Mouse (Mus musculus): ENCODE results near the gene Tpcn2.

Tpcn2 gene

GRCm38 (mm10) chr7:145155666-145156065 is 128.1 kb downstream of the Tpcn2 start:
- DNase-seq (ENCODE audit: low read depth, low spot score): no peak

- no peak for DNase-seq (ENCODE audit: low read depth, low spot score)
Observed at GRCm38 (mm10) chr7:145154066-145154465, 129.7 kb downstream of the Tpcn2 start.

GRCm38 (mm10) chr7:145151845-145152244 is 132.0 kb downstream of the Tpcn2 start:
- DNase-seq (ENCODE audit: low read depth, low spot score): no peak

- DNase-seq (ENCODE audit: low read depth, low spot score): no peak
Observed at GRCm38 (mm10) chr7:145148902-145149301, 134.9 kb downstream of the Tpcn2 start.

GRCm38 (mm10) chr7:145147973-145148698 is 135.7 kb downstream of the Tpcn2 start:
- no peak for DNase-seq (ENCODE audit: low read depth, low spot score)

GRCm38 (mm10) chr7:145146252-145146930 is 137.4 kb downstream of the Tpcn2 start:
- no peak for DNase-seq (ENCODE audit: low read depth, low spot score)

- DNase-seq (ENCODE audit: low read depth, low spot score): no peak
Observed at GRCm38 (mm10) chr7:145143502-145144070, 140.2 kb downstream of the Tpcn2 start.

- DNase-seq (ENCODE audit: low read depth, low spot score): no peak
Observed at GRCm38 (mm10) chr7:145140656-145141055, 143.2 kb downstream of the Tpcn2 start.

GRCm38 (mm10) chr7:145139576-145139975 is 144.2 kb downstream of the Tpcn2 start:
- no peak for DNase-seq (ENCODE audit: low read depth, low spot score)

- no peak for DNase-seq (ENCODE audit: low read depth, low spot score)
Observed at GRCm38 (mm10) chr7:145139100-145139499, 144.7 kb downstream of the Tpcn2 start.

- no peak for DNase-seq (ENCODE audit: low read depth, low spot score)
Observed at GRCm38 (mm10) chr7:145137871-145138270, 145.9 kb downstream of the Tpcn2 start.

- DNase-seq (ENCODE audit: low read depth, low spot score): no peak
Observed at GRCm38 (mm10) chr7:145136831-145137230, 147.0 kb downstream of the Tpcn2 start.
